Mouse (Mus musculus) small intestine, adult 2 months (tissue): ENCODE data around the gene Hal.

Experiments
- CTCF ChIP-seq: fragments of 200-500 bp; IDR thresholded peaks from 2 replicates; pipeline ENCODE4 v1.5.1; 2012; ENCODE audit warnings: low read depth, mild to moderate bottlenecking, control low read depth, inconsistent platforms, low read length, moderate library complexity, mixed read lengths; ENCODE audit not compliant: insufficient replicate concordance, insufficient read length; ENCODE audit errors: extremely low read depth
- POLR2A ChIP-seq: fragments of 200-500 bp; IDR thresholded peaks from 2 replicates; pipeline ENCODE4 v1.6.1; 2012; ENCODE audit warnings: low read depth, mild to moderate bottlenecking, control low read depth, inconsistent platforms, low read length, moderate library complexity

GRCm38 (mm10) chr10:93519159-93519558 is 30.6 kb downstream of the Hal start:
- TF ChIP-seq CTCF (no peak), POLR2A (no peak)
